Mouse (Mus musculus): ENCODE measurements around the gene Adra1b. TPM values are rescaled to one million over a fixed set of nuclear protein-coding genes. Genes with fewer than 3 reads are reported as not detected.

The Adra1b gene
- polyA plus RNA-seq, 1 experiment from 2014 or later, result 0.15 TPM

DNA sequence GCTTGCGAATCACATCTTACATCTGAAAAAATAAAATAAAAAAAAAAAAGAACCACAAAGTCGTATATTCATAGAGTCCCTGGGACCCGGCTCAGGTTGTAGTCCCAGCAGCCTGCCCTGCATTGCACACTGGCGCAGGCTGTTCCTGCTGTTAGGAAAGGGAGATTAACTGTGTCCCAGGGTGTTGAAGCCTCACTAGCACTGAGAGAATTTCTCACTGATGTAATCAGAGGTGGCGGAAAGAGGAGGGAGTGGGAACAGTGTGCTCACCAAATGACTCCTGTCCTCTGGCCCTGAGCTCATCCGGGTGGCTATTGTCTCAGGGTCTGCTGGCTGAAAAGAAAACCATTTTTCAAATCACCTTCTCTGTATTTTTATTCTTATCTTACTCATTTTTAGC lies 24.6 kb upstream of the Adra1b start:
- Histone ChIP-seq H3K4me3 (no peak overlapping the region), H3K27ac (no peak overlapping the region), H3K36me3 (replicated peaks) (no peaks in the 10 kb centered on the region), H3K4me1 (peaks cover 17% of the 10 kb centered on the region), H3K9me3 (no peaks in the 10 kb centered on the region), H3K27me3 (ENCODE audit: poor library complexity, severe bottlenecking) (peaks cover 30% of the 10 kb centered on the region)
- no peak for DNase-seq (ENCODE audit: extremely low spot score, low spot score)
- 28% methylated on average over 6 of the region's 6 CpGs for WGBS

GRCm38 (mm10) chr11:43921701-43922100 lies 20.7 kb upstream of the Adra1b start:
- H3K36me3 ChIP-seq (replicated peaks), result no peaks in the 10 kb centered on the region
- H3K4me3 ChIP-seq, result no peak overlapping the region
- peaks cover 17% of the 10 kb centered on the region for H3K4me1 ChIP-seq
- H3K27me3 ChIP-seq (ENCODE audit: poor library complexity, severe bottlenecking), result peaks cover 13% of the 10 kb centered on the region
- H3K9me3 ChIP-seq, result no peaks in the 10 kb centered on the region
- no peak for DNase-seq (ENCODE audit: extremely low spot score, low spot score)
- no peak overlapping the region for H3K27ac ChIP-seq
- 89% methylated on average over 2 of the region's 2 CpGs for WGBS

GRCm38 (mm10) chr11:43919492-43920055 lies 18.6 kb upstream of the Adra1b start:
- 88% methylated on average over 7 of the region's 7 CpGs for WGBS
- no peak for DNase-seq (ENCODE audit: extremely low spot score, low spot score)
- H3K9me3 ChIP-seq, result no peaks in the 10 kb centered on the region
- no peak overlapping the region for H3K27ac ChIP-seq
- H3K4me1 ChIP-seq, result no peaks in the 10 kb centered on the region
- no peaks in the 10 kb centered on the region for H3K36me3 ChIP-seq (replicated peaks)
- H3K4me3 ChIP-seq, result no peak overlapping the region
- H3K27me3 ChIP-seq (ENCODE audit: poor library complexity, severe bottlenecking), result peaks cover 4% of the 10 kb centered on the region; the same call in 1 of the 2 replicates

DNA sequence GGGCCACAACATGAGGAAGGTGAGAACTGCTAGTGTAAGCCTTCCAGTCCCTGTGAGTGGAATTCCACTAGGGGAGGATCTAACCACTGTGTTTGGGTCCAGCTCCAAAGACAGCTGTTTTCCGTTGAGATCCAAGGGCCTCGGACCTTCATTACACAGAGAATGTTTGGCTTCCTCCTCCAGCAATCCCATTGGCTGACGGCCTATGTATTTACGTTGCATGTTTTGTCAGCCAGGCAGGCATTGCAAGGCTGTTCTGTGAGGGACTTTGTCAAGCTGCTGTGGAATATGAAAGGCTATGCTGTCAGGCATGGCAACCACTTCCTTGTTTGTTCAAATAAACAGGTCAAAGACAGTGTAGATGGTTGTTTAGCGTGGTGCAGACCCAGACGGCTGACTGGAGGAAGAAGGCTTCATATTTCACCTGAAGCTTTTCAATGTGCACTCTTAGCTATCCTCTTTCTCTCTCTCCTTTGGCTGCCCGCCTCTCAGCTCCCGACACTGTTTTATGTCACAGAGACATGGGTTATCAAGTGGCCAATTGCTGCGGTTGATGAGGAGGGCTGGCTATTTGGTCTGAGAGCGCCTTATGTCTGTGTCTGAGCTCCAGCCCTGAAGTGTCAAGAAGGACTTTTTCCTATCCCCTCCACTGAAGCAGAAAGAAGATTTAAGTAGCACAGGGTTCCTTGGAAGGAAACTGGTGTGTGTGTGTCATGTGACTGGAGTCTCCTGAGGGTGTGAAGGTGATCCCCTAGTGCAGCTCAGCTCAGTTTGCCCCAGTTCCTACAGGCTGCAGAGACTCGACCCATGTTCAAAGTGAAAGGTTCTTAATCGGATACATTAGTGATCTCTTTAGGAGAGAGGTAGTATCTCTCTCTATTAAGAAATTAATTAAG lies 13.8 kb upstream of the Adra1b start:
- Histone ChIP-seq H3K9me3 (no peaks in the 10 kb centered on the region), H3K4me1 (no peaks in the 10 kb centered on the region), H3K36me3 (replicated peaks) (no peaks in the 10 kb centered on the region), H3K27ac (no peak overlapping the region), H3K4me3 (no peak overlapping the region), H3K27me3 (ENCODE audit: poor library complexity, severe bottlenecking) (no peaks in the 10 kb centered on the region)
- 78% methylated on average over 12 of the region's 12 CpGs for WGBS
- no peak for DNase-seq (ENCODE audit: extremely low spot score, low spot score)

- H3K9me3 ChIP-seq, result no peaks in the 10 kb centered on the region
Measured at GRCm38 (mm10) chr11:43912136-43912888, 11.3 kb upstream of the Adra1b start.

DNA sequence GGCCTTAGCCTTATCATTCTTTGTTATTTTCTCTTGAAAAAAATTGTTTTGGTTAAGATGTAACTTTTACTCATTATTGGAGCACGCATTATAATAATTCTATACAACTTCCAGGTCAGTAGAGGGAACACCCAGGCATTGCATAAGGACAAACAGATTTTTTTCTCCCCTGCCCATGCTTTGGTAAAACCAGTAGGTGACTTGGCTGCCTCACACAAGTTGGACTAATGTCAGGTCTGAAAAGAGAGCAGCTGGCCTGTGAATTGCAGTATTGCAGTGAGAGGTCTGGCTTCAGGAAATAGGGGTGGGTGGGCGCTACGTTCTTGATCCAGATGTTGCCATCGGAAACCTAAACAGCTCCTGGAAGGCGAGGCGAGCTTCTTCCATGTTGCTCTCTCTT lies 10.6 kb upstream of the Adra1b start:
- H3K4me1 ChIP-seq, result no peaks in the 10 kb centered on the region
- no peaks in the 10 kb centered on the region for H3K36me3 ChIP-seq (replicated peaks)
- H3K4me3 ChIP-seq, result no peak overlapping the region
- no peaks in the 10 kb centered on the region for H3K27me3 ChIP-seq (ENCODE audit: poor library complexity, severe bottlenecking)
- no peak for DNase-seq (ENCODE audit: extremely low spot score, low spot score)
- 88% methylated on average over 6 of the region's 6 CpGs for WGBS
- H3K9me3 ChIP-seq, result no peaks in the 10 kb centered on the region
- no peak overlapping the region for H3K27ac ChIP-seq

More at GRCm38 (mm10) chr11:43912136-43912888, 11.3 kb upstream of the Adra1b start:
- no peaks in the 10 kb centered on the region for H3K36me3 ChIP-seq (replicated peaks)
- no peak for DNase-seq (ENCODE audit: extremely low spot score, low spot score)
- no peak overlapping the region for H3K4me3 ChIP-seq
- no peaks in the 10 kb centered on the region for H3K4me1 ChIP-seq
- WGBS, result 90% methylated on average over 16 of the region's 16 CpGs
- no peaks in the 10 kb centered on the region for H3K27me3 ChIP-seq (ENCODE audit: poor library complexity, severe bottlenecking)
- no peak overlapping the region for H3K27ac ChIP-seq

- Histone ChIP-seq H3K27me3 (ENCODE audit: poor library complexity, severe bottlenecking) (no peaks in the 10 kb centered on the region), H3K4me1 (no peaks in the 10 kb centered on the region), H3K27ac (no peak overlapping the region), H3K4me3 (no peak overlapping the region), H3K36me3 (replicated peaks) (no peaks in the 10 kb centered on the region), H3K9me3 (no peaks in the 10 kb centered on the region)
- DNase-seq (ENCODE audit: extremely low spot score, low spot score), result no peak
- 84% methylated on average over 10 of the region's 10 CpGs for WGBS
Measured at GRCm38 (mm10) chr11:43903351-43903750, 2.3 kb upstream of the Adra1b start.

DNA sequence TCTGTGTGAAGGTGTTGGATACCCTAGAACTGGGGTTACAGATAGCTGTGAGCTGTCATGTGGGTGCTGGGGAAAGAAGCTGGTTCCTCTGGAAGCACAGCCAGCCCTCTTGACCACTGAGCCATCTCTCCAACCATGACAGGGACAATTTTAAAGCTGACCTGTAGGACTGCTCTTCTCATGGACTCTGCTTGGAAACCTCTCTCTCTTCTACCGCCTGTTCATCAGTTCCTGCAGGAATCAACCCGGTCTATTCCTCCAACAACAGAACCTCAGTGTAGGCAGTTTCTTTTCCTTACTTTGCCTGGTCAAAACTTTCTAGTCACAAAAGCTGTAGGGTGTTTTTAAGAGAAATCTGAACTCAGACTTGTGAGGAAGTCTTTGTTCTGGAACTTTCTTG lies 1.3 kb downstream of the Adra1b start:
- H3K4me1 ChIP-seq, result no peaks in the 10 kb centered on the region
- no peak for DNase-seq (ENCODE audit: extremely low spot score, low spot score)
- no peaks in the 10 kb centered on the region for H3K27me3 ChIP-seq (ENCODE audit: poor library complexity, severe bottlenecking)
- no peak overlapping the region for H3K27ac ChIP-seq
- no peak overlapping the region for H3K4me3 ChIP-seq
- no peaks in the 10 kb centered on the region for H3K36me3 ChIP-seq (replicated peaks)
- 90% methylated on average over 2 of the region's 2 CpGs for WGBS
- H3K9me3 ChIP-seq, result no peaks in the 10 kb centered on the region

DNA sequence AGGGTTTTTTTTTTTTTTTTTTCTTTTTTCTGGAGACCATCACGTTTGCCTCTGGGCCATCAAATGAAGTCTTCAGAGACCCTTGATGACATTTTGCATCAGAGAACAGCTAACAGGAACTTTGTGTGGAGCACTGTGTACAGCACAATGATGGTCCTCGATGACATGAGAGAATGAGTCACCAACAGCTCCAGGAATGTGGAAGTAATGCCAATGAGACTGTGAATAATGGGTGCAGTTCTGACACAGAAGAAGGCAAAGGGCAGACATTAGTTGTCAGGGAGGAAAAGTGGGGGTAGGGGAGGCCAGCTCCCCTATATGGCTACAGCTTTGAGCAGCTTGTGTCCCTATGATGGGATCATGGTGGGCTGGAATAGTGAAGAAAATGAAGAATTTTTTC lies 5.7 kb downstream of the Adra1b start:
- Histone ChIP-seq H3K4me3 (no peak overlapping the region), H3K36me3 (replicated peaks) (no peaks in the 10 kb centered on the region), H3K27ac (no peak overlapping the region), H3K27me3 (ENCODE audit: poor library complexity, severe bottlenecking) (no peaks in the 10 kb centered on the region), H3K9me3 (no peaks in the 10 kb centered on the region), H3K4me1 (no peaks in the 10 kb centered on the region)
- 78% methylated on average over 2 of the region's 2 CpGs for WGBS
- no peak for DNase-seq (ENCODE audit: extremely low spot score, low spot score)

DNA sequence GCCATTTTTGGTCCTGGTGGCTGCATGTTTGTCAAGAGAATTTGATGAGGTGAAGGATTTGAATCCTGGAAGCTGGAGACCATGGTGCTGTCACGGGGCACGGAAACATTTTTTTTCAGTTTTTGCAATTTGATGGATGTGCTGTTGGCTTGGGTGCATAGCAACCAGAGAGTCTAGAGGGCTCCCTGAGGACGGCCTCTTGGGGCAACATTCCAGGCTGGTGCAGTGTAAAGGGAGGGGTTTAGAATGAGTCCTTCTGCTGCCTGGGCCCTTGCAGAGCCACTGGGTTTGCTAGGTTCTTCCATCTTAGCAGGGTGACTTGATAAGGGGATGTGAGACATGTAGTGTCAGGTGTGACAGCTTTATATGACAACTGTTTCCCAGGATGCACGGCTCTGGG lies 8.5 kb downstream of the Adra1b start:
- no peak for DNase-seq (ENCODE audit: extremely low spot score, low spot score)
- Histone ChIP-seq H3K36me3 (replicated peaks) (no peaks in the 10 kb centered on the region), H3K4me1 (no peaks in the 10 kb centered on the region), H3K9me3 (no peaks in the 10 kb centered on the region), H3K27ac (no peak overlapping the region), H3K27me3 (ENCODE audit: poor library complexity, severe bottlenecking) (no peaks in the 10 kb centered on the region), H3K4me3 (no peak overlapping the region)
- WGBS, result 81% methylated on average over 4 of the region's 4 CpGs

- Histone ChIP-seq H3K36me3 (replicated peaks) (no peaks in the 10 kb centered on the region), H3K9me3 (no peaks in the 10 kb centered on the region), H3K4me1 (no peaks in the 10 kb centered on the region), H3K27ac (no peak overlapping the region), H3K27me3 (ENCODE audit: poor library complexity, severe bottlenecking) (no peaks in the 10 kb centered on the region), H3K4me3 (no peak overlapping the region)
- 91% methylated on average over 3 of the region's 3 CpGs for WGBS
- no peak for DNase-seq (ENCODE audit: extremely low spot score, low spot score)
Measured at GRCm38 (mm10) chr11:43891457-43891856, 9.6 kb downstream of the Adra1b start.

DNA sequence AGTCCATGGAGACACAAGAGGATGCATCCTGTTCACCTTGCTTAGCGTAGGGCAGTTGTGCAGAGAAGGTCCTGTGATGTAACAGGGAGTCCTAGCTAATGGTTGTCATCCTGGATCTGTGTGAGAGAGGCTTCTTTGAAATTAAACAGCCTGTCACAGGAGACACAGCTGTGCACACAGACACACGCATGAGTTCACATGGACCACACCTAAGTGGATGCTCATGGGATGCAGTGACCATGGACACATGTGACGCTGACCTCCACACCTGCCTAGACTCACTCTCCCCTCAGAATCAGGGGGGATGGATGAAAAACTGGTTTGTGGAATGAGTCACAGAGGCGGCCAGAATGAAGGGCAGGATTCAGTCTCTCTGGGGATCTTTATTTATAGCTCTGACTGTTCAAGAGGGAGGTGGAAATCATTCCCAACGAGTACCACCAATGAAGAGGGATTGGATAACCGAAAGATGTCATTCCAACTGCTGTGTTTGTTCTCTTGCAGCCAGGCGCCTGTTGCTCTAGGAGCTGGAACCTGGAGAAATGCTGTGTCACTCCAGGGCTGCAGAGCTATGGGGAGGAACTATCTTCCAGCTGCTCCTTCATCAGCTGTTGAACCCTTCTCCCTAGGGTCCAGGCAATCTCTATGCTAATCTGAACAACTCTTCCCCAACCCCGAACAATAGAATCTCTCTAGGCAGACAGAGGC lies 11.6 kb downstream of the Adra1b start:
- Histone ChIP-seq H3K27me3 (ENCODE audit: poor library complexity, severe bottlenecking) (no peaks in the 10 kb centered on the region), H3K4me1 (no peaks in the 10 kb centered on the region), H3K27ac (no peak overlapping the region), H3K4me3 (no peak overlapping the region), H3K9me3 (no peaks in the 10 kb centered on the region), H3K36me3 (replicated peaks) (no peaks in the 10 kb centered on the region)
- DNase-seq (ENCODE audit: extremely low spot score, low spot score), result no peak
- WGBS, result 82% methylated on average over 8 of the region's 8 CpGs

All from forebrain, embryonic 10.5 days (tissue).